Mouse (Mus musculus) liver, postnatal 0 days (tissue): ENCODE data around the gene Hyls1. TPM values are rescaled to one million over a fixed set of nuclear protein-coding genes. Genes with fewer than 3 reads are reported as not detected.

ENCODE experiments used
- ATAC-seq: fragments of 200-750 bp; cut with Nextera tagmentation; 2 replicates; pipeline ENCODE4 v1.8.0; 2017; ENCODE audit warnings: mild to moderate bottlenecking, moderate library complexity
- DNase-seq: peaks from one replicate; pipeline ENCODE4 v3.0.0-alpha.2; 2016
- H3K27ac ChIP-seq: fragments of 300-500 bp; sonication (generic); 2 replicates; pipeline ENCODE4 v1.5.1; 2014; ENCODE audit warnings: antibody characterized with exemption, moderate library complexity, mild to moderate bottlenecking, low read depth
- H3K27me3 ChIP-seq: fragments of 300-500 bp; sonication (generic); 2 replicates; pipeline ENCODE4 v1.6.1; 2014; ENCODE audit warnings: low read length, control low read depth, mixed read lengths; ENCODE audit not compliant: insufficient read depth
- H3K36me3 ChIP-seq: fragments of 300-500 bp; sonication (generic); replicated peaks from 2 replicates; pipeline ENCODE4 v1.6.1; 2014; ENCODE audit warnings: mild to moderate bottlenecking, control low read depth, low read length, moderate library complexity, mixed read lengths; ENCODE audit not compliant: insufficient read depth
- H3K4me1 ChIP-seq: fragments of 300-500 bp; sonication (generic); 2 replicates; pipeline ENCODE4 v1.6.1; 2014; ENCODE audit warnings: antibody characterized with exemption, mild to moderate bottlenecking, control low read depth; ENCODE audit not compliant: insufficient read depth
- H3K4me2 ChIP-seq: fragments of 300-500 bp; sonication (generic); 2 replicates; pipeline ENCODE4 v1.6.1; 2014; ENCODE audit warnings: low read depth, mild to moderate bottlenecking, low read length, moderate library complexity, mixed read lengths
- H3K4me3 ChIP-seq: fragments of 300-500 bp; sonication (generic); 2 replicates; pipeline ENCODE4 v1.5.1; 2014; ENCODE audit warnings: low read depth, low read length
- H3K9ac ChIP-seq: fragments of 300-500 bp; sonication (generic); replicated peaks from 2 replicates; pipeline ENCODE4 v1.6.1; 2014; ENCODE audit warnings: mild to moderate bottlenecking, moderate library complexity
- H3K9me3 ChIP-seq: fragments of 300-500 bp; sonication (generic); 2 replicates; pipeline ENCODE4 v1.6.1; 2016; ENCODE audit warnings: mild to moderate bottlenecking, control low read depth, low read length, mixed read lengths
- CTCF ChIP-seq: sonication (generic); IDR thresholded peaks from 2 replicates; pipeline ENCODE4 v1.5.1; 2016; ENCODE audit warnings: antibody characterized with exemption, low read depth
- EP300 ChIP-seq: IDR thresholded peaks from 2 replicates; pipeline ENCODE4 v1.6.1; 2016; ENCODE audit warnings: antibody characterized with exemption, low read depth, mild to moderate bottlenecking
- WGBS: fragments of 180-500 bp; shearing (Covaris S2); extraction: QIAGEN DNeasy Blood & Tissue Kit; methylation state at CpG from one replicate; pipeline ENCODE4 v1.1.7; 2014; ENCODE audit not compliant: insufficient replicate concordance; 5-methylcytosine and 5-hydroxymethylcytosine counted together
- polyA plus RNA-seq: library from polyadenylated mRNA; unstranded; fragments of >200 nt; fragmentation: Nextera tagmentation; extraction: Ambion mirVana; gene quantifications from 2 replicates; pipeline ENCODE4 v1.2.1, GENCODE M21; 2015

Hyls1 gene
- polyA plus RNA-seq, 1 experiment from 2014 or later = 4.7 TPM

DNA sequence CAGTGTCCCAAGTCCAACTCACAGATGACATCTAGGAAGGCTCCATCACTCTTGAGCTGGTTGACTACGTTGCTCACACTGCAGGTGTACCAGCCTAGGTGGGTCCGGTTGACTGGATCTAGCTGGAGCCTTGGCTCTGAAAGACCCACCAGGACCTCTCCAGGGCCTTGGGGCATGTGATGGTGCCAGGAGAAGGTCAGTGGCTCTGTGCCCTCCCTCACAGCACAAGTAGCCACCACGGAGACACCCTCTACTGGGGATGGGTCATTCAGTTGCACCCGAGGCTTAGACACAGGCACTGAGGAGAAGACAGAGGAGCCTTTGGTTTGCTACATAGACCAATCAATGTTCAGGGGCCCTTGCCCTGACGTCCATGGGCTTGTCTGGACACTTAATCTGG lies 54.0 kb downstream of the Hyls1 start:
- H3K27me3 ChIP-seq = no peaks in the 10 kb centered on the region
- no peak overlapping the region for H3K4me2 ChIP-seq
- no peaks in the 10 kb centered on the region for H3K4me1 ChIP-seq
- DNase-seq (no peak), ATAC-seq (no peak)
- no peaks in the 10 kb centered on the region for H3K36me3 ChIP-seq
- TF ChIP-seq CTCF (no peak), EP300 (no peak)
- H3K9ac ChIP-seq = no peak overlapping the region
- whole genome bisulfite sequencing = 66% methylated on average over 5 of the region's 5 CpGs
- H3K4me3 ChIP-seq = no peak overlapping the region
- no peak overlapping the region for H3K27ac ChIP-seq
- no peaks in the 10 kb centered on the region for H3K9me3 ChIP-seq

DNA sequence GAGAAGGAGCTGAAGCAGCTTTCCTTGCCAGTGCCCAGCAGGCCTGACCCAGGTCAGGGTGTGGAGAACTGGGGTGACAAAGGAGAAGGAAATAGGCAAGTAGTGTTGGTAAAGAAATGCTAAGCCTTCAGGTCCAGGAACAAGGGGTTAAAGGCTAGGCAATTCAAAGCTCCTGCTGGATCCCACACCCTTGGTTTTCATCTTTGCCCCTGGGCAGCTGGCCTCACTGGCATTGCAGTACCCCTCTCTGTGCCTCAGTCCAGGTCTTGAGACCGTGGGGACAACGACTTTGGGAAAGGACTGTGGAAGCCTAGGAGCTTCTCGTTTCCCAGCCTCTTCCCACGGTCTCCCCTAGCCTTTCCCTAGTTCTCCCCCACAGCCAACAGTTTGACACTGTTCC lies 56.3 kb downstream of the Hyls1 start:
- 65% methylated on average over 4 of the region's 4 CpGs for WGBS
- H3K4me1 ChIP-seq = no peaks in the 10 kb centered on the region
- TF ChIP-seq EP300 = no peak
- no peak for TF ChIP-seq CTCF
- no peak for DNase-seq
- H3K27me3 ChIP-seq = no peaks in the 10 kb centered on the region
- H3K36me3 ChIP-seq = no peaks in the 10 kb centered on the region
- no peak overlapping the region for H3K9ac ChIP-seq
- H3K4me3 ChIP-seq = no peak overlapping the region
- H3K9me3 ChIP-seq = no peaks in the 10 kb centered on the region
- no peak for ATAC-seq
- no peak overlapping the region for H3K4me2 ChIP-seq
- no peak overlapping the region for H3K27ac ChIP-seq

Other genes with a start within 250 kb of the Hyls1 start
- gene Cdon, start 149.3 kb downstream of the Hyls1 start, polyA plus RNA-seq = 0.18 and 0.38 TPM in 2 replicates
- gene Gm1113, start 52.1 kb downstream of the Hyls1 start, polyA plus RNA-seq = not detected in 2 replicates
- 0.09 and 0.18 TPM in 2 replicates for gene Ddx25, start 11.9 kb downstream of the Hyls1 start, polyA plus RNA-seq
- 4.7 and 5.0 TPM in 2 replicates for gene Pus3, start 11.8 kb downstream of the Hyls1 start, polyA plus RNA-seq
- 0.14 and 0.33 TPM in 2 replicates for gene Pate2, start 114 bp downstream of the Hyls1 start, polyA plus RNA-seq
- not detected in 2 replicates for gene Pate4, start 41.5 kb upstream of the Hyls1 start, polyA plus RNA-seq
- not detected in 2 replicates for gene Pate3, start 77.8 kb upstream of the Hyls1 start, polyA plus RNA-seq
- gene Pate1, start 117.0 kb upstream of the Hyls1 start, polyA plus RNA-seq = not detected in 2 replicates
- gene Gm17677, start 170.7 kb upstream of the Hyls1 start, polyA plus RNA-seq = not detected in 2 replicates
- not detected in 2 replicates for gene Gm17727, start 207.7 kb upstream of the Hyls1 start, polyA plus RNA-seq
- gene Gm27235, start 219.7 kb upstream of the Hyls1 start, polyA plus RNA-seq = not detected in 2 replicates
- gene D730048I06Rik, start 219.7 kb upstream of the Hyls1 start, polyA plus RNA-seq = not detected in 2 replicates